Mouse (Mus musculus) bone marrow macrophage, adult 2 months (primary cell): ENCODE measurements around the gene Chmp1a.

Experiments used
- CTCF ChIP-seq: IDR thresholded peaks from 2 replicates; pipeline ENCODE4 v1.5.1; 2012; ENCODE audit warnings: low read depth, mild to moderate bottlenecking, low read length, moderate library complexity
- POLR2A ChIP-seq: IDR thresholded peaks from 2 replicates; pipeline ENCODE4 v1.6.1; 2012; ENCODE audit warnings: mild to moderate bottlenecking, low read depth, low read length, borderline replicate concordance

DNA sequence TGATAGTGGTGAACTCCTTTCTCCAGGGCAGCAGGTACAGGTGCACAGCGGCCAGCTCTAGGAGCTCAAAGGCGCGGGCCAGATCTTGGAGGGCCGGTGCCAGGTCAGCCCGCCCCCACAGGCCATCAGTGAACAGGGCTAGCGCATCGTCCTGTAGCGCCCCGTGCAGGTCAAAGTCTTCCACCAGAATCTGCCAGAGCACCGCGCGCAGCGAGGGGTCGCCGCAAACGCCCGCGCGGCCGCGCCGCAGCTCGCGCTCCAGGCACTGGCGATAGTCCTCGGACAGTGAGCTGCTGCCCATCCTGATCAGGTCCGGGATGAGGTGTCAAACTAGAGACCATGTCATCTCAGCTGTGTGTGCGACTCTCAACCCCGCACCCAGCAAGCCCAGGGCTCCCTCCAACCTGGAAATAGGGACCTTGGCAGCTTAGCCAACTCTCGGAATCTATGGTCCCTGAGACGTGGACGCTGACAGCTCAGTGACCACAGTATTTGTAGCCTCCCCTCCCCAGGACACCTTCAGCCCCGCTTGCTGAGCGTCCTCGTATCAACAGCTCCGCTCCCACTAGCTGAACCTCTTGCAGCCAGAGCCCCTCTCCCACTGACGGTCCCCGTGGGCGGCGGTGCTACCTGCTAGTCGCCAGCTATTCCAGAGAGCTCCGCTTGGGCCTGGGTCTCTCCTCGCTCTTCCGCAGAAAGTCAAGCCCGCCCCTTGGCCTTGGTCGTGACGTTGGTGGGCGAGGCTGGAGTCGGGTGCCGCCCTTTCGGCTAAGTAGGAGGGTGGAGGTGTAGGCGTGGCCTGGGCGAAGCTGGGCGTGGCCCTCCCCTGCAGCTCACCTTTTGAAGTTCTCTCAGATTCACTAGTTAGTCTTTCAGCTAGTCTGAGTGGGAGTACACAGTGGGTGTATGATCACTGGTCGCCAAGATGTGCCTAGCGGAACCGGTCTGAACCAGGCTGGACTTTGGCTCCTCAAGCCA lies 23.2 kb upstream of the Chmp1a start, which contains the start of gene Spata2l:
- TF ChIP-seq CTCF (no peak), POLR2A (no peak)
